Mouse (Mus musculus): ENCODE measurements around the gene Upk2. TPM values are rescaled to one million over a fixed set of nuclear protein-coding genes. Genes with fewer than 3 reads are reported as not detected.

The Upk2 gene
- polyA plus RNA-seq, 2 experiments: 0.40 to 0.91 TPM

GRCm38 (mm10) chr9:44484311-44485104 is 29.7 kb upstream of the Upk2 start:
- 12% methylated on average over 7 of the region's 7 CpGs for WGBS
- Histone ChIP-seq H3K4me2 (replicated peaks; ENCODE audit: low read depth, low read length, severe bottlenecking) (peak overlapping the region; percentile 69), H3K9me3 (ENCODE audit: control insufficient read depth, low read length) (no peaks in the 10 kb centered on the region), H3K27ac (replicated peaks; ENCODE audit: low read depth, low read length) (no peak overlapping the region), H3K9ac (ENCODE audit: low read depth, low read length, severe bottlenecking) (peak overlapping the region; percentile 93), H3K36me3 (ENCODE audit: control insufficient read depth, insufficient read depth, low read length) (0 out of 2 replicates have a peak, but pooled peaks cover 4% of the 10 kb centered on the region), H3K4me3 (replicated peaks; ENCODE audit: low read length) (peak overlapping the region; percentile 97), H3K27me3 (ENCODE audit: control insufficient read depth, insufficient read depth, low read length) (no peaks in the 10 kb centered on the region), H3K4me1 (ENCODE audit: control insufficient read depth, insufficient read depth, low read length) (peaks cover 59% of the 10 kb centered on the region)
- no peak for TF ChIP-seq POLR2A (IDR thresholded peaks at IDR 0.05; ENCODE audit: borderline replicate concordance, extremely low read depth, insufficient read depth, insufficient read length)
- no peak for ATAC-seq (ENCODE audit: low FRiP score, low read depth)
- no peak for DNase-seq (ENCODE audit: low spot score)

- no peak for TF ChIP-seq POLR2A (IDR thresholded peaks at IDR 0.05; ENCODE audit: borderline replicate concordance, extremely low read depth, insufficient read depth, insufficient read length)
- Histone ChIP-seq H3K9me3 (ENCODE audit: control insufficient read depth, low read length) (no peaks in the 10 kb centered on the region), H3K4me3 (replicated peaks; ENCODE audit: low read length) (peak overlapping the region; percentile 97), H3K27me3 (ENCODE audit: control insufficient read depth, insufficient read depth, low read length) (no peaks in the 10 kb centered on the region), H3K9ac (ENCODE audit: low read depth, low read length, severe bottlenecking) (peak overlapping the region; percentile 93), H3K36me3 (ENCODE audit: control insufficient read depth, insufficient read depth, low read length) (0 out of 2 replicates have a peak, but pooled peaks cover 4% of the 10 kb centered on the region), H3K4me1 (ENCODE audit: control insufficient read depth, insufficient read depth, low read length) (peaks cover 50% of the 10 kb centered on the region), H3K4me2 (replicated peaks; ENCODE audit: low read depth, low read length, severe bottlenecking) (peak overlapping the region; percentile 69), H3K27ac (replicated peaks; ENCODE audit: low read depth, low read length) (peak overlapping the region; percentile 94)
- under 1% methylated on average over 12 of the region's 12 CpGs for WGBS
- ATAC-seq (ENCODE audit: low FRiP score, low read depth) (no peak), DNase-seq (ENCODE audit: low spot score) (peak; percentile 73)
These were observed 28.8 kb upstream of the Upk2 start for GRCm38 (mm10) chr9:44483510-44484044.

GRCm38 (mm10) chr9:44483041-44483509 is 28.3 kb upstream of the Upk2 start:
- H3K4me1 ChIP-seq (ENCODE audit: control insufficient read depth, insufficient read depth, low read length): peaks cover 46% of the 10 kb centered on the region
- ATAC-seq (ENCODE audit: low FRiP score, low read depth) (no peak), DNase-seq (ENCODE audit: low spot score) (no peak)
- peak overlapping the region; percentile 97 for H3K4me3 ChIP-seq (replicated peaks; ENCODE audit: low read length)
- H3K4me2 ChIP-seq (replicated peaks; ENCODE audit: low read depth, low read length, severe bottlenecking): peak overlapping the region; percentile 69
- no peak for TF ChIP-seq POLR2A (IDR thresholded peaks at IDR 0.05; ENCODE audit: borderline replicate concordance, extremely low read depth, insufficient read depth, insufficient read length)
- peak overlapping the region; percentile 94 for H3K27ac ChIP-seq (replicated peaks; ENCODE audit: low read depth, low read length)
- H3K36me3 ChIP-seq (ENCODE audit: control insufficient read depth, insufficient read depth, low read length): 0 out of 2 replicates have a peak, but pooled peaks cover 4% of the 10 kb centered on the region
- peak overlapping the region; percentile 93 for H3K9ac ChIP-seq (ENCODE audit: low read depth, low read length, severe bottlenecking)
- H3K9me3 ChIP-seq (ENCODE audit: control insufficient read depth, low read length): no peaks in the 10 kb centered on the region
- H3K27me3 ChIP-seq (ENCODE audit: control insufficient read depth, insufficient read depth, low read length): no peaks in the 10 kb centered on the region
- WGBS: 2% methylated on average over 34 of the region's 39 CpGs

- Histone ChIP-seq H3K27ac (replicated peaks; ENCODE audit: low read depth, low read length) (peak within 1 kb of the TSS; percentile 94), H3K27me3 (ENCODE audit: control insufficient read depth, insufficient read depth, low read length) (no peaks in the 10 kb centered on the region), H3K4me1 (ENCODE audit: control insufficient read depth, insufficient read depth, low read length) (peaks cover 46% of the 10 kb centered on the region), H3K36me3 (ENCODE audit: control insufficient read depth, insufficient read depth, low read length) (0 out of 2 replicates have a peak, but pooled peaks cover 4% of the 10 kb centered on the region), H3K9ac (ENCODE audit: low read depth, low read length, severe bottlenecking) (peak within 1 kb of the TSS; percentile 93), H3K4me2 (replicated peaks; ENCODE audit: low read depth, low read length, severe bottlenecking) (peak within 1 kb of the TSS; percentile 69), H3K4me3 (replicated peaks; ENCODE audit: low read length) (peak within 1 kb of the TSS; percentile 97), H3K9me3 (ENCODE audit: control insufficient read depth, low read length) (no peaks in the 10 kb centered on the region)
- peak; percentile 96 for DNase-seq (ENCODE audit: low spot score)
- WGBS: 6% methylated on average over 23 of the region's 31 CpGs
- ATAC-seq (ENCODE audit: low FRiP score, low read depth): peak; percentile 74
- TF ChIP-seq POLR2A (IDR thresholded peaks at IDR 0.05; ENCODE audit: borderline replicate concordance, extremely low read depth, insufficient read depth, insufficient read length): 0 out of 2 replicates have a peak, but pooled peaks have one; percentile 50
These were observed 27.8 kb upstream of the Upk2 start, which contains the start of gene Bcl9l for GRCm38 (mm10) chr9:44482552-44482951. Gene Bcl9l (plus strand): TSS chr9:44482825.

- WGBS: 11% methylated on average over 3 of the region's 3 CpGs
- TF ChIP-seq POLR2A (IDR thresholded peaks at IDR 0.05; ENCODE audit: borderline replicate concordance, extremely low read depth, insufficient read depth, insufficient read length): no peak
- 0 out of 2 replicates have a peak, but pooled peaks cover 4% of the 10 kb centered on the region for H3K36me3 ChIP-seq (ENCODE audit: control insufficient read depth, insufficient read depth, low read length)
- ATAC-seq (ENCODE audit: low FRiP score, low read depth): no peak
- no peaks in the 10 kb centered on the region for H3K27me3 ChIP-seq (ENCODE audit: control insufficient read depth, insufficient read depth, low read length)
- peak overlapping the region; percentile 94 for H3K27ac ChIP-seq (replicated peaks; ENCODE audit: low read depth, low read length)
- DNase-seq (ENCODE audit: low spot score): no peak
- H3K9ac ChIP-seq (ENCODE audit: low read depth, low read length, severe bottlenecking): 0 out of 2 replicates have a peak overlapping the region, but pooled peaks have one; percentile 93
- H3K4me3 ChIP-seq (replicated peaks; ENCODE audit: low read length): peak overlapping the region; percentile 97
- H3K4me1 ChIP-seq (ENCODE audit: control insufficient read depth, insufficient read depth, low read length): peaks cover 46% of the 10 kb centered on the region
- H3K4me2 ChIP-seq (replicated peaks; ENCODE audit: low read depth, low read length, severe bottlenecking): peak overlapping the region; percentile 69
- H3K9me3 ChIP-seq (ENCODE audit: control insufficient read depth, low read length): no peaks in the 10 kb centered on the region
These were observed 27.3 kb upstream of the Upk2 start for GRCm38 (mm10) chr9:44482112-44482511.
